Mouse (Mus musculus): ENCODE data around the gene Nphp4. TPM values are rescaled to one million over a fixed set of nuclear protein-coding genes. Genes with fewer than 3 reads are reported as not detected.

Nphp4 gene
- polyA plus RNA-seq, 1 experiment from 2014 or later = 4.0 TPM

GRCm38 (mm10) chr4:152447731-152448665 is 28.5 kb upstream of the Nphp4 start:
- Histone ChIP-seq H3K4me3 (ENCODE audit: low read depth, low read length) (no peak overlapping the region), H3K27ac (ENCODE audit: low read length) (no peak overlapping the region), H3K9ac (replicated peaks; ENCODE audit: low read depth, low read length) (no peak overlapping the region), H3K4me1 (ENCODE audit: control insufficient read depth, insufficient read depth, low read length) (no peaks in the 10 kb centered on the region), H3K4me2 (replicated peaks; ENCODE audit: low read depth, low read length) (no peak overlapping the region), H3K27me3 (ENCODE audit: control insufficient read depth, insufficient read depth, low read length) (no peaks in the 10 kb centered on the region), H3K36me3 (ENCODE audit: control insufficient read depth, insufficient read depth, low read length) (no peaks in the 10 kb centered on the region), H3K9me3 (ENCODE audit: control insufficient read depth, low read depth, low read length) (no peaks in the 10 kb centered on the region)
- ATAC-seq (ENCODE audit: insufficient number of reproducible peaks, insufficient read depth, low FRiP score, low read depth) = no peak
- 69% methylated on average over 22 of the region's 22 CpGs for WGBS

- no peaks in the 10 kb centered on the region for H3K4me1 ChIP-seq (ENCODE audit: control insufficient read depth, insufficient read depth, low read length)
- H3K4me3 ChIP-seq (ENCODE audit: low read depth, low read length) = no peak overlapping the region
- H3K9me3 ChIP-seq (ENCODE audit: control insufficient read depth, low read depth, low read length) = no peaks in the 10 kb centered on the region
- no peak overlapping the region for H3K4me2 ChIP-seq (replicated peaks; ENCODE audit: low read depth, low read length)
- no peak overlapping the region for H3K9ac ChIP-seq (replicated peaks; ENCODE audit: low read depth, low read length)
- no peak overlapping the region for H3K27ac ChIP-seq (ENCODE audit: low read length)
- WGBS = 62% methylated on average over 8 of the region's 8 CpGs
- ATAC-seq (ENCODE audit: insufficient number of reproducible peaks, insufficient read depth, low FRiP score, low read depth) = no peak
- no peaks in the 10 kb centered on the region for H3K27me3 ChIP-seq (ENCODE audit: control insufficient read depth, insufficient read depth, low read length)
- H3K36me3 ChIP-seq (ENCODE audit: control insufficient read depth, insufficient read depth, low read length) = no peaks in the 10 kb centered on the region
These were observed 27.9 kb upstream of the Nphp4 start for GRCm38 (mm10) chr4:152448666-152449018.

GRCm38 (mm10) chr4:152451371-152451770 is 25.1 kb upstream of the Nphp4 start:
- H3K9me3 ChIP-seq (ENCODE audit: control insufficient read depth, low read depth, low read length) = no peaks in the 10 kb centered on the region
- H3K27ac ChIP-seq (ENCODE audit: low read length) = no peak overlapping the region
- H3K4me1 ChIP-seq (ENCODE audit: control insufficient read depth, insufficient read depth, low read length) = no peaks in the 10 kb centered on the region
- H3K4me2 ChIP-seq (replicated peaks; ENCODE audit: low read depth, low read length) = no peak overlapping the region
- ATAC-seq (ENCODE audit: insufficient number of reproducible peaks, insufficient read depth, low FRiP score, low read depth) = no peak
- no peaks in the 10 kb centered on the region for H3K36me3 ChIP-seq (ENCODE audit: control insufficient read depth, insufficient read depth, low read length)
- H3K4me3 ChIP-seq (ENCODE audit: low read depth, low read length) = no peak overlapping the region
- no peaks in the 10 kb centered on the region for H3K27me3 ChIP-seq (ENCODE audit: control insufficient read depth, insufficient read depth, low read length)
- H3K9ac ChIP-seq (replicated peaks; ENCODE audit: low read depth, low read length) = no peak overlapping the region
- WGBS = 87% methylated on average over 6 of the region's 6 CpGs

- Histone ChIP-seq H3K36me3 (ENCODE audit: control insufficient read depth, insufficient read depth, low read length) (no peaks in the 10 kb centered on the region), H3K27ac (ENCODE audit: low read length) (no peak overlapping the region), H3K9me3 (ENCODE audit: control insufficient read depth, low read depth, low read length) (no peaks in the 10 kb centered on the region), H3K4me2 (replicated peaks; ENCODE audit: low read depth, low read length) (no peak overlapping the region), H3K4me1 (ENCODE audit: control insufficient read depth, insufficient read depth, low read length) (no peaks in the 10 kb centered on the region), H3K27me3 (ENCODE audit: control insufficient read depth, insufficient read depth, low read length) (no peaks in the 10 kb centered on the region), H3K9ac (replicated peaks; ENCODE audit: low read depth, low read length) (no peak overlapping the region), H3K4me3 (ENCODE audit: low read depth, low read length) (no peak overlapping the region)
- 51% methylated on average over 10 of the region's 10 CpGs for WGBS
- no peak for ATAC-seq (ENCODE audit: insufficient number of reproducible peaks, insufficient read depth, low FRiP score, low read depth)
These were observed 23.4 kb upstream of the Nphp4 start for GRCm38 (mm10) chr4:152453079-152453478.

GRCm38 (mm10) chr4:152454153-152454552 is 22.4 kb upstream of the Nphp4 start:
- no peaks in the 10 kb centered on the region for H3K4me1 ChIP-seq (ENCODE audit: control insufficient read depth, insufficient read depth, low read length)
- no peaks in the 10 kb centered on the region for H3K27me3 ChIP-seq (ENCODE audit: control insufficient read depth, insufficient read depth, low read length)
- no peak overlapping the region for H3K4me3 ChIP-seq (ENCODE audit: low read depth, low read length)
- no peak for ATAC-seq (ENCODE audit: insufficient number of reproducible peaks, insufficient read depth, low FRiP score, low read depth)
- no peaks in the 10 kb centered on the region for H3K9me3 ChIP-seq (ENCODE audit: control insufficient read depth, low read depth, low read length)
- H3K9ac ChIP-seq (replicated peaks; ENCODE audit: low read depth, low read length) = no peak overlapping the region
- H3K4me2 ChIP-seq (replicated peaks; ENCODE audit: low read depth, low read length) = no peak overlapping the region
- 87% methylated on average over 12 of the region's 12 CpGs for WGBS
- H3K36me3 ChIP-seq (ENCODE audit: control insufficient read depth, insufficient read depth, low read length) = no peaks in the 10 kb centered on the region
- H3K27ac ChIP-seq (ENCODE audit: low read length) = no peak overlapping the region

- Histone ChIP-seq H3K4me2 (replicated peaks; ENCODE audit: low read depth, low read length) (no peak overlapping the region), H3K4me3 (ENCODE audit: low read depth, low read length) (no peak overlapping the region), H3K9me3 (ENCODE audit: control insufficient read depth, low read depth, low read length) (no peaks in the 10 kb centered on the region), H3K27me3 (ENCODE audit: control insufficient read depth, insufficient read depth, low read length) (no peaks in the 10 kb centered on the region), H3K27ac (ENCODE audit: low read length) (no peak overlapping the region), H3K4me1 (ENCODE audit: control insufficient read depth, insufficient read depth, low read length) (no peaks in the 10 kb centered on the region), H3K36me3 (ENCODE audit: control insufficient read depth, insufficient read depth, low read length) (no peaks in the 10 kb centered on the region), H3K9ac (replicated peaks; ENCODE audit: low read depth, low read length) (no peak overlapping the region)
- ATAC-seq (ENCODE audit: insufficient number of reproducible peaks, insufficient read depth, low FRiP score, low read depth) = no peak
- 65% methylated on average over 18 of the region's 18 CpGs for WGBS
These were observed 19.9 kb upstream of the Nphp4 start for GRCm38 (mm10) chr4:152456609-152457008.

- 86% methylated on average over 4 of the region's 4 CpGs for WGBS
- no peak overlapping the region for H3K4me3 ChIP-seq (ENCODE audit: low read depth, low read length)
- H3K36me3 ChIP-seq (ENCODE audit: control insufficient read depth, insufficient read depth, low read length) = no peaks in the 10 kb centered on the region
- no peaks in the 10 kb centered on the region for H3K4me1 ChIP-seq (ENCODE audit: control insufficient read depth, insufficient read depth, low read length)
- no peaks in the 10 kb centered on the region for H3K27me3 ChIP-seq (ENCODE audit: control insufficient read depth, insufficient read depth, low read length)
- H3K9me3 ChIP-seq (ENCODE audit: control insufficient read depth, low read depth, low read length) = no peaks in the 10 kb centered on the region
- no peak overlapping the region for H3K9ac ChIP-seq (replicated peaks; ENCODE audit: low read depth, low read length)
- no peak overlapping the region for H3K27ac ChIP-seq (ENCODE audit: low read length)
- ATAC-seq (ENCODE audit: insufficient number of reproducible peaks, insufficient read depth, low FRiP score, low read depth) = no peak
- H3K4me2 ChIP-seq (replicated peaks; ENCODE audit: low read depth, low read length) = no peak overlapping the region
These were observed 18.8 kb upstream of the Nphp4 start for GRCm38 (mm10) chr4:152457673-152458072.

GRCm38 (mm10) chr4:152462516-152462915 is 14.0 kb upstream of the Nphp4 start:
- H3K27ac ChIP-seq (ENCODE audit: low read length) = no peak overlapping the region
- no peaks in the 10 kb centered on the region for H3K27me3 ChIP-seq (ENCODE audit: control insufficient read depth, insufficient read depth, low read length)
- H3K4me1 ChIP-seq (ENCODE audit: control insufficient read depth, insufficient read depth, low read length) = no peaks in the 10 kb centered on the region
- no peak overlapping the region for H3K4me3 ChIP-seq (ENCODE audit: low read depth, low read length)
- no peak for ATAC-seq (ENCODE audit: insufficient number of reproducible peaks, insufficient read depth, low FRiP score, low read depth)
- no peaks in the 10 kb centered on the region for H3K9me3 ChIP-seq (ENCODE audit: control insufficient read depth, low read depth, low read length)
- no peaks in the 10 kb centered on the region for H3K36me3 ChIP-seq (ENCODE audit: control insufficient read depth, insufficient read depth, low read length)
- no peak overlapping the region for H3K9ac ChIP-seq (replicated peaks; ENCODE audit: low read depth, low read length)
- 83% methylated on average over 12 of the region's 12 CpGs for WGBS
- no peak overlapping the region for H3K4me2 ChIP-seq (replicated peaks; ENCODE audit: low read depth, low read length)

- Histone ChIP-seq H3K4me3 (ENCODE audit: low read depth, low read length) (no peak overlapping the region), H3K27ac (ENCODE audit: low read length) (no peak overlapping the region), H3K9ac (replicated peaks; ENCODE audit: low read depth, low read length) (no peak overlapping the region), H3K4me2 (replicated peaks; ENCODE audit: low read depth, low read length) (no peak overlapping the region), H3K4me1 (ENCODE audit: control insufficient read depth, insufficient read depth, low read length) (no peaks in the 10 kb centered on the region), H3K36me3 (ENCODE audit: control insufficient read depth, insufficient read depth, low read length) (no peaks in the 10 kb centered on the region), H3K9me3 (ENCODE audit: control insufficient read depth, low read depth, low read length) (no peaks in the 10 kb centered on the region), H3K27me3 (ENCODE audit: control insufficient read depth, insufficient read depth, low read length) (no peaks in the 10 kb centered on the region)
- WGBS = 81% methylated on average over 9 of the region's 9 CpGs
- no peak for ATAC-seq (ENCODE audit: insufficient number of reproducible peaks, insufficient read depth, low FRiP score, low read depth)
These were observed 13.4 kb upstream of the Nphp4 start for GRCm38 (mm10) chr4:152463147-152463546.
